Mouse (Mus musculus) lung, embryonic 15.5 days (tissue): ENCODE measurements at regions not wholly inside any gene's neighbourhood (a gene's known extent, or its start where the extent isn't known, plus 50 kb on each side); places are given as distances from the start of the nearest gene placed in this dataset.

ENCODE experiments used
- ATAC-seq: fragments of 200-750 bp; cut with Nextera tagmentation; 2 replicates; pipeline ENCODE4 v1.8.0; 2017; ENCODE audit warnings: moderate number of reproducible peaks, borderline replicate concordance; ENCODE audit not compliant: low FRiP score, low TSS enrichment; ENCODE audit errors: extremely low read depth
- H3K27ac ChIP-seq: fragments of 300-500 bp; sonication (generic); 2 replicates; pipeline ENCODE4 v1.5.1; 2015; ENCODE audit warnings: moderate library complexity, mild to moderate bottlenecking, inconsistent platforms
- H3K27me3 ChIP-seq: fragments of 300-500 bp; sonication (generic); 2 replicates; pipeline ENCODE4 v1.6.1; 2015; ENCODE audit warnings: inconsistent platforms
- H3K36me3 ChIP-seq: fragments of 300-500 bp; sonication (generic); 2 replicates; pipeline ENCODE4 v1.6.1; 2015; ENCODE audit warnings: inconsistent platforms
- H3K4me1 ChIP-seq: fragments of 300-500 bp; sonication (generic); 2 replicates; pipeline ENCODE4 v1.6.1; 2015; ENCODE audit warnings: inconsistent platforms
- H3K4me2 ChIP-seq: fragments of 300-500 bp; sonication (generic); 2 replicates; pipeline ENCODE4 v1.6.1; 2015; ENCODE audit warnings: inconsistent platforms, mild to moderate bottlenecking, moderate library complexity
- H3K4me3 ChIP-seq: fragments of 300-500 bp; sonication (generic); 2 replicates; pipeline ENCODE4 v1.5.1; 2015; ENCODE audit warnings: mild to moderate bottlenecking, inconsistent platforms
- H3K9ac ChIP-seq: fragments of 300-500 bp; sonication (generic); 2 replicates; pipeline ENCODE4 v1.6.1; 2015; ENCODE audit warnings: inconsistent platforms
- H3K9me3 ChIP-seq: fragments of 300-500 bp; sonication (generic); 2 replicates; pipeline ENCODE4 v1.6.1; 2016; ENCODE audit warnings: inconsistent platforms
- WGBS: fragments of 180-500 bp; shearing (Covaris S2); methylation state at CpG from one replicate; pipeline ENCODE4 v1.1.7; 2015; 5-methylcytosine and 5-hydroxymethylcytosine counted together

DNA sequence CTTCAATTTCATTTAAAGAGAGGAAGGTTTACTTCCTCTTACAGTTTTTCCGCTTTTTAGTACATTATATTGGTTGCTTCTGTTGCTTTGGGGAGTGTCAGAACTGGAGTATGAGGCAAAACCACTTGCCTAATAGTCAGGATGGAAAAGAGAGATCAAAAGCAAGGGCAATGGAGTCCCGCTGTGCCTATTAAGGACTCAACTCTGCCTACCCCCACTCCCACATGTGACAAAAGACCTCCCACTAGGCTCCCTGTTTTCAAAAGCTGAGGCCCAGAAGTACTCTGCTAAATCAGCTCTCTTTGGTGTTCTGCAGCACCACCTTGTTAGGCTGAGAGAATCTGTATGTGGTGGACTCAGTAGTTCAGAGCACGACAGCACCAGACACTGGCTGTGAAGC is 418.3 kb downstream of the Gja1 start:
- H3K9ac ChIP-seq: no peak overlapping the region
- H3K4me1 ChIP-seq: no peaks in the 10 kb centered on the region
- ATAC-seq: no peak
- no peak overlapping the region for H3K4me3 ChIP-seq
- H3K4me2 ChIP-seq: no peak overlapping the region
- 65% methylated on average over 3 of the region's 3 CpGs for WGBS
- H3K27me3 ChIP-seq: no peaks in the 10 kb centered on the region
- no peaks in the 10 kb centered on the region for H3K9me3 ChIP-seq
- no peak overlapping the region for H3K27ac ChIP-seq
- no peaks in the 10 kb centered on the region for H3K36me3 ChIP-seq

DNA sequence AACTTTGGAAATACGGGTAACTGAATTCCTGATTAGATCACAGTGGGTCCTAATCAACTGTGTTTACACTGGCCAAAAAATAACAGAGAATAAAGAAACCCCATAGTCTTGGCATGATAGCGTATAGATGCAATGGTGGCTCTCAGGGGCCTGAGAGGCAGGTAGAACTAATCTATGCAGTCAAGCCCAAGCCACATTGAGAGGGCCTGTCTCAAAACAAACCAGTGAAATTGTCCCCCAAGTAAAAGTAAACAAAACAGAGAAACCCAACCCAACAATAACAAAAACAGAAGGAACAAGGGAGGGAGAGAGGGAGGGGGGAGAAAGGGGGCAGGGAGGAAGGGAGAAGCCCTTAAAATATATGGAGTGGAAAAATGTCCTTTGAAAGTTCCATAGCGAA is 422.2 kb downstream of the Gja1 start:
- Histone ChIP-seq H3K36me3 (no peaks in the 10 kb centered on the region), H3K4me1 (no peaks in the 10 kb centered on the region), H3K4me2 (no peak overlapping the region), H3K9ac (no peak overlapping the region), H3K27me3 (no peaks in the 10 kb centered on the region), H3K9me3 (no peaks in the 10 kb centered on the region), H3K4me3 (no peak overlapping the region), H3K27ac (no peak overlapping the region)
- 72% methylated on average over 3 of the region's 3 CpGs for WGBS
- no peak for ATAC-seq

- 56% methylated on average over 3 of the region's 3 CpGs for WGBS
- H3K9ac ChIP-seq: no peak overlapping the region
- no peak overlapping the region for H3K27ac ChIP-seq
- ATAC-seq: no peak
- no peaks in the 10 kb centered on the region for H3K9me3 ChIP-seq
- H3K4me2 ChIP-seq: no peak overlapping the region
- no peak overlapping the region for H3K4me3 ChIP-seq
- no peaks in the 10 kb centered on the region for H3K36me3 ChIP-seq
- no peaks in the 10 kb centered on the region for H3K27me3 ChIP-seq
- H3K4me1 ChIP-seq: no peaks in the 10 kb centered on the region
Measured at GRCm38 (mm10) chr10:56799745-56800144, 422.6 kb downstream of the Gja1 start.

- H3K27ac ChIP-seq: peak overlapping the region; percentile 53; the same call in 1 of the 2 replicates
- H3K27me3 ChIP-seq: no peaks in the 10 kb centered on the region
- no peak for ATAC-seq
- H3K9me3 ChIP-seq: no peaks in the 10 kb centered on the region
- WGBS: 53% methylated on average over 1 of the region's 1 CpGs
- H3K4me1 ChIP-seq: peaks cover 7% of the 10 kb centered on the region; the same call in 1 of the 2 replicates
- no peak overlapping the region for H3K4me3 ChIP-seq
- H3K36me3 ChIP-seq: no peaks in the 10 kb centered on the region
- no peak overlapping the region for H3K9ac ChIP-seq
- no peak overlapping the region for H3K4me2 ChIP-seq
Measured at GRCm38 (mm10) chr10:56809006-56809405, 431.9 kb downstream of the Gja1 start.

DNA sequence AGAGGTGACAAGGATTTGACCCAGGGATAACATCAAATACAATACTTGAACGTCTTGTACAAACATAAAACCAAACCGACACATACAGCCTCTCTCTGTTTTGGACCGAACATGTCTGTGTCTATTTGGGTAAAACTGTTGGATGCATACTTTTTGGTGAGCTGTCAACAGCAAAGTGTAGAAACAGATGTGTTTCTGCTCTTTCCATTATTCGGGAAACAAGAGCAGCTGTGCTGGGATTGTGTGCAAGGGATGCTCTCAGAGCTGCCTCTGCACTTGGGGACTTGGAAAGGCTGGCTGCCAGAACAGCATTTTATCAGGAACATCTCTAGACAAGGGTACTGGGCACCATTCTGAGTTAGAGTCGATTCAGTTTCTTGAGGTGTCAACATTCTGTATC is 445.0 kb downstream of the Gja1 start:
- Histone ChIP-seq H3K9me3 (no peaks in the 10 kb centered on the region), H3K9ac (no peak overlapping the region), H3K4me1 (peaks cover 7% of the 10 kb centered on the region; the same call in 1 of the 2 replicates), H3K4me3 (no peak overlapping the region), H3K4me2 (no peak overlapping the region), H3K27ac (no peak overlapping the region), H3K27me3 (no peaks in the 10 kb centered on the region), H3K36me3 (no peaks in the 10 kb centered on the region)
- no peak for ATAC-seq
- WGBS: 15% methylated on average over 5 of the region's 5 CpGs

DNA sequence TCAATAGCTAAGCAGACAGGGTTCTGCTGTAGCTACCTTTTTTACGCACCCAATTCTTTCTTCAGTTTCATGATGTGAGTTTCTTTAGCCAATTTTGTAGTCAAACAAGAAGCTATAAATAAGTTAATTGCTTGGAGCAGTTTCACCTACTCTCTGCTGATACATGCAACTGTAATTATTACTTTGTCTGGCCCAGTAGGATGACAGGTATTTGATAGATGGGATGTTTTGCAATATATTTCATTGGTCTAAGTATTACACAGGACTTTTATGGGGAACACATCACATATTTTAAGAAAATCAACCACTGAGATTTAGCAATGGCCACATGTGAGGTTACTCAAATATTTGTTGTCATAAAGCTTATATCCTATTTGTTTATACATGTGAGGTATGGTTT is 454.2 kb downstream of the Gja1 start:
- Histone ChIP-seq H3K36me3 (no peaks in the 10 kb centered on the region), H3K27ac (no peak overlapping the region), H3K4me3 (no peak overlapping the region), H3K4me2 (no peak overlapping the region), H3K4me1 (no peaks in the 10 kb centered on the region), H3K9me3 (no peaks in the 10 kb centered on the region), H3K27me3 (no peaks in the 10 kb centered on the region), H3K9ac (no peak overlapping the region)
- whole genome bisulfite sequencing: 86% methylated on average over 1 of the region's 1 CpGs
- no peak for ATAC-seq

DNA sequence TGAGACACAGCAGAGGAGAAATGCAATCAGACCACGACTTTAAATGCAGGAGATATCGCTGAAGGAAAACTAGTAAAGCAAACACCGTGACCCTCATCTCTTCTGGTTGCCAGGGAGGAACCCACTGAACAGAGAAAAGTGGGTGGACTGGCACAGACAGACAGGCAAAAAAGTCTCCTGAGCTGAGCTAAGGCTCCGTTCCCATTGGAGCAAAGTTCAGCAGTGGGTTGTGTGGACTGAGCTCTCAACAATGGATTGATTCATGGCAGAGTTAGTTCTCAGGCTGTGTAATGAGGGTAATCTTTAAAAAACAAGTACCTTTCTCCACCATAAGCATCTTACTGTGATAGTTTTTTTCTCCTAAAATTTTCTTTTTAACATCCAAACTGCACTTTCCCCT is 454.8 kb downstream of the Gja1 start:
- Histone ChIP-seq H3K36me3 (no peaks in the 10 kb centered on the region), H3K4me2 (no peak overlapping the region), H3K9ac (no peak overlapping the region), H3K4me3 (no peak overlapping the region), H3K27me3 (no peaks in the 10 kb centered on the region), H3K4me1 (no peaks in the 10 kb centered on the region), H3K9me3 (no peaks in the 10 kb centered on the region), H3K27ac (no peak overlapping the region)
- ATAC-seq: no peak
- 48% methylated on average over 4 of the region's 4 CpGs for WGBS

- 73% methylated on average over 4 of the region's 4 CpGs for WGBS
- no peaks in the 10 kb centered on the region for H3K9me3 ChIP-seq
- no peaks in the 10 kb centered on the region for H3K36me3 ChIP-seq
- no peaks in the 10 kb centered on the region for H3K27me3 ChIP-seq
- no peak overlapping the region for H3K9ac ChIP-seq
- ATAC-seq: no peak
- 0 out of 2 replicates have a peak, but pooled peaks cover 4% of the 10 kb centered on the region for H3K4me1 ChIP-seq
- H3K27ac ChIP-seq: no peak overlapping the region
- no peak overlapping the region for H3K4me3 ChIP-seq
- H3K4me2 ChIP-seq: no peak overlapping the region
Measured at GRCm38 (mm10) chr10:56836130-56836529, 459.0 kb downstream of the Gja1 start.

DNA sequence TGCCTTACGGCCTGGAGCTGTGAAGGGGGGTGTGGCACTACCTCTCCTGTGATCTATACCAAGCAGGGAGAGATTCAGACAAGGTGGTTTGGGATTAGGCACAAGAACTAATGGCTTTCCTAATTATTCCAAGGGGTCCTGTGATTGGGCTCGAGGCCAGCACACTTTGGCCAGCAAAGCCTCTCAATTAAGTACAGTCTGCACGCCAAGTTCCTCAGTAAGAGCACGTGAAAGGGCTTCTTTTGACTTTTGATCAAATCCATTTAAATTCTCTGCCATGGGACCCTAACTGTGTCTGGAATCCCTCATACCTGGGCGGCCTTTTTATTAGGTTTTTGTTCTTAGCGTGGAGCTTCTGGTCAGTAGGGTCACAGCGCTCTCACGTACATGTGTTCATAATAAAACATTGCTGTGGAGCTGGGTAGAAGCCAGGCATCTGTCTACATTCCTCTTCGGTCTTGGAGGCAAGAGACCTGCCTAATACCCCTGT is 461.9 kb downstream of the Gja1 start:
- Histone ChIP-seq H3K4me1 (0 out of 2 replicates have a peak, but pooled peaks cover 4% of the 10 kb centered on the region), H3K36me3 (no peaks in the 10 kb centered on the region), H3K9ac (no peak overlapping the region), H3K27me3 (no peaks in the 10 kb centered on the region), H3K9me3 (no peaks in the 10 kb centered on the region), H3K4me2 (no peak overlapping the region), H3K27ac (no peak overlapping the region), H3K4me3 (no peak overlapping the region)
- 51% methylated on average over 9 of the region's 9 CpGs for WGBS
- ATAC-seq: no peak

GRCm38 (mm10) chr10:56839545-56839944 is 462.4 kb downstream of the Gja1 start:
- H3K9me3 ChIP-seq: no peaks in the 10 kb centered on the region
- 45% methylated on average over 2 of the region's 2 CpGs for WGBS
- H3K9ac ChIP-seq: no peak overlapping the region
- H3K4me3 ChIP-seq: no peak overlapping the region
- no peak for ATAC-seq
- no peak overlapping the region for H3K4me2 ChIP-seq
- H3K27me3 ChIP-seq: no peaks in the 10 kb centered on the region
- no peak overlapping the region for H3K27ac ChIP-seq
- H3K36me3 ChIP-seq: no peaks in the 10 kb centered on the region
- H3K4me1 ChIP-seq: 0 out of 2 replicates have a peak, but pooled peaks cover 4% of the 10 kb centered on the region

DNA sequence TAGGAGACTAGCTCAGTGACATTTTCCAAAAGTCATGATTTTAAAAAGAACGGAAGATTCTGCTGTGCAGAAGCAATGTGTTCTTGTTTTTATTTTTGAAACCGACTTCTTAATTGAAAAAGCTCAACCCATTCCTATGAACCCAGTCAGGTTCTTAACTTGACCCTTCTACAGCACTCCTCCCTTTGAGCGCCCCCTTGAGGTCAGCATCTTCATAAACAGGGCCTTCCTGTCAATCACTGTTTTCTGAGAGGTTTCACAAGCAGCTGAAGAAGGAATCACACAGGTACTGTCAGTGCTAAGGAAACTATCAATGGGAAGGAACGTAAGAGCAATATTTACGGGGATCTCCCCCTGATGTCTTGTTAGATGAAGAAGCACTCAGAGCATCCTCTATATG is 463.6 kb downstream of the Gja1 start:
- WGBS: 71% methylated on average over 5 of the region's 5 CpGs
- Histone ChIP-seq H3K9ac (no peak overlapping the region), H3K4me2 (no peak overlapping the region), H3K9me3 (no peaks in the 10 kb centered on the region), H3K4me1 (0 out of 2 replicates have a peak, but pooled peaks cover 4% of the 10 kb centered on the region), H3K36me3 (no peaks in the 10 kb centered on the region), H3K4me3 (no peak overlapping the region), H3K27ac (no peak overlapping the region), H3K27me3 (no peaks in the 10 kb centered on the region)
- ATAC-seq: no peak

DNA sequence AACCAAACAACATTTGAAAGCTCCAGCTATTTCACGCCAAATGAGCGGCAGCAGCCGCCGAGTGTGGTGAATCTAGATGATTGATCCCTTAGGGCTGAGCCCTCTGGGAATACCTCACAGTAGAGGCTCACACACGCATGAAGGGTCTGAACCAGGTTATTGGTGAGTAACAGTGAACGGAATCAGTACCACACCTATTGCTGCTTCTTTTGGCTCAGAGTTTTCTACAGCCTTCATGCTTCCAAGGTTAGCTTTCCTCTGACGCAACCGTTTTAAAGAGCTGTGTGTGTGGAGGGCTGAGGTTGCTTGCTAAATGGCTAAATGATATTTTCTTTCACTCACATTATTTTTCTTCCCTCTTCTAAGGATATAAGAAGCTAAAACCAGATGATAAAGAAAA is 464.4 kb downstream of the Gja1 start:
- H3K27me3 ChIP-seq: no peaks in the 10 kb centered on the region
- ATAC-seq: no peak
- no peak overlapping the region for H3K27ac ChIP-seq
- no peak overlapping the region for H3K4me2 ChIP-seq
- no peaks in the 10 kb centered on the region for H3K9me3 ChIP-seq
- no peaks in the 10 kb centered on the region for H3K36me3 ChIP-seq
- H3K4me1 ChIP-seq: 0 out of 2 replicates have a peak, but pooled peaks cover 4% of the 10 kb centered on the region
- no peak overlapping the region for H3K4me3 ChIP-seq
- no peak overlapping the region for H3K9ac ChIP-seq
- WGBS: 58% methylated on average over 8 of the region's 8 CpGs

DNA sequence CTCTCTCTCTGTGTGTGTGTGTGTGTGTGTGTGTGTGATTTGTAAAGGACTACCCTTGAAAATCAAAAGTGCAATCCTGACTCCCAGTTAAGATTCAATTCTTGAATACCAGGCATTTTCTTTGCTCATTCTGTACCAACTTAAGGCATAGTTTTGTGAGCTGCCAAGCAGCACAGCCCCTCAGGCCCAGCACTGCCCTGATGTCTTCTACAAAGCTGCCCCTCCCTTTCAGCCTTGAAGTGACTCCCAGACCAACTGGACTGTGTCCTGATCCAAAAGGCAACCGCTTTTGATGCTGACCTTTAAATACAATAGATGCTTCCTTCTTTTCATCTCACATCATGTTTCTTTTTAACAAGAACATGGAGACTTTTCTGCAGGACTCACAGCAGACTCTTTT is 464.8 kb downstream of the Gja1 start:
- Histone ChIP-seq H3K4me3 (no peak overlapping the region), H3K9me3 (no peaks in the 10 kb centered on the region), H3K36me3 (no peaks in the 10 kb centered on the region), H3K9ac (no peak overlapping the region), H3K4me1 (0 out of 2 replicates have a peak, but pooled peaks cover 4% of the 10 kb centered on the region), H3K27ac (no peak overlapping the region), H3K4me2 (no peak overlapping the region), H3K27me3 (no peaks in the 10 kb centered on the region)
- WGBS: 47% methylated on average over 1 of the region's 1 CpGs
- no peak for ATAC-seq
